Mouse (Mus musculus): Measurements from ENCODE around the gene Stap1. TPM values are rescaled to one million over a fixed set of nuclear protein-coding genes. Genes with fewer than 3 reads are reported as not detected.

The Stap1 gene
- polyA plus RNA-seq, 1 experiment from 2014 or later: 0.12 TPM

GRCm38 (mm10) chr5:86100621-86101020 is 29.1 kb downstream of the Stap1 start:
- no peak overlapping the region for H3K27ac ChIP-seq (replicated peaks in 1 of 2; ENCODE audit: control insufficient read depth in 1 of 2, insufficient read depth in 1 of 2, low read depth in 2 of 2, low read length in 2 of 2)
- 73% methylated on average over 3 of the region's 3 CpGs for WGBS
- no peaks in the 10 kb centered on the region for H3K27me3 ChIP-seq (ENCODE audit: control insufficient read depth, insufficient read depth, low read length)
- no peak overlapping the region for H3K4me2 ChIP-seq (ENCODE audit: low read length)
- no peak for ATAC-seq (ENCODE audit: insufficient number of reproducible peaks, insufficient read depth, low FRiP score, low read depth)
- H3K4me3 ChIP-seq (ENCODE audit: control insufficient read depth in 1 of 2, insufficient read depth in 1 of 2, low read depth in 1 of 2, low read length in 2 of 2): no peak overlapping the region
- no peaks in the 10 kb centered on the region for H3K4me1 ChIP-seq (ENCODE audit: control insufficient read depth in 2 of 2, insufficient read depth in 2 of 2, low read length in 2 of 2)
- no peaks in the 10 kb centered on the region for H3K9me3 ChIP-seq (ENCODE audit: control insufficient read depth, low read length)
- H3K9ac ChIP-seq (ENCODE audit: low read length): no peak overlapping the region
- no peaks in the 10 kb centered on the region for H3K36me3 ChIP-seq (ENCODE audit: control insufficient read depth, insufficient read depth, low read length)

GRCm38 (mm10) chr5:86102176-86102575 is 30.6 kb downstream of the Stap1 start:
- no peaks in the 10 kb centered on the region for H3K4me1 ChIP-seq (ENCODE audit: control insufficient read depth in 2 of 2, insufficient read depth in 2 of 2, low read length in 2 of 2)
- peaks cover 2% of the 10 kb centered on the region; the same call in 1 of the 2 replicates for H3K36me3 ChIP-seq (ENCODE audit: control insufficient read depth, insufficient read depth, low read length)
- 87% methylated on average over 2 of the region's 2 CpGs for WGBS
- no peak overlapping the region for H3K4me2 ChIP-seq (ENCODE audit: low read length)
- H3K9me3 ChIP-seq (ENCODE audit: control insufficient read depth, low read length): no peaks in the 10 kb centered on the region
- H3K27ac ChIP-seq (replicated peaks in 1 of 2; ENCODE audit: control insufficient read depth in 1 of 2, insufficient read depth in 1 of 2, low read depth in 2 of 2, low read length in 2 of 2): no peak overlapping the region
- no peak overlapping the region for H3K4me3 ChIP-seq (ENCODE audit: control insufficient read depth in 1 of 2, insufficient read depth in 1 of 2, low read depth in 1 of 2, low read length in 2 of 2)
- ATAC-seq (ENCODE audit: insufficient number of reproducible peaks, insufficient read depth, low FRiP score, low read depth): no peak
- H3K27me3 ChIP-seq (ENCODE audit: control insufficient read depth, insufficient read depth, low read length): no peaks in the 10 kb centered on the region
- H3K9ac ChIP-seq (ENCODE audit: low read length): no peak overlapping the region

GRCm38 (mm10) chr5:86106610-86107009 is 35.1 kb downstream of the Stap1 start:
- Histone ChIP-seq H3K4me1 (ENCODE audit: control insufficient read depth in 2 of 2, insufficient read depth in 2 of 2, low read length in 2 of 2) (no peaks in the 10 kb centered on the region), H3K9ac (ENCODE audit: low read length) (no peak overlapping the region), H3K27me3 (ENCODE audit: control insufficient read depth, insufficient read depth, low read length) (no peaks in the 10 kb centered on the region), H3K4me2 (ENCODE audit: low read length) (no peak overlapping the region), H3K27ac (replicated peaks in 1 of 2; ENCODE audit: control insufficient read depth in 1 of 2, insufficient read depth in 1 of 2, low read depth in 2 of 2, low read length in 2 of 2) (no peak overlapping the region), H3K4me3 (ENCODE audit: control insufficient read depth in 1 of 2, insufficient read depth in 1 of 2, low read depth in 1 of 2, low read length in 2 of 2) (no peak overlapping the region), H3K36me3 (ENCODE audit: control insufficient read depth, insufficient read depth, low read length) (peaks cover 22% of the 10 kb centered on the region), H3K9me3 (ENCODE audit: control insufficient read depth, low read length) (no peaks in the 10 kb centered on the region)
- WGBS: 76% methylated on average over 2 of the region's 2 CpGs
- ATAC-seq (ENCODE audit: insufficient number of reproducible peaks, insufficient read depth, low FRiP score, low read depth): no peak

- ATAC-seq (ENCODE audit: insufficient number of reproducible peaks, insufficient read depth, low FRiP score, low read depth): no peak
- H3K36me3 ChIP-seq (ENCODE audit: control insufficient read depth, insufficient read depth, low read length): peaks cover 34% of the 10 kb centered on the region
Observed at GRCm38 (mm10) chr5:86111074-86111473, 39.5 kb downstream of the Stap1 start.

GRCm38 (mm10) chr5:86113037-86113436 is 41.5 kb downstream of the Stap1 start:
- WGBS: 44% methylated on average over 2 of the region's 2 CpGs
- peak overlapping the region; percentile 37; the same call in 1 of the 2 replicates for H3K4me2 ChIP-seq (ENCODE audit: low read length)

More at GRCm38 (mm10) chr5:86111074-86111473, 39.5 kb downstream of the Stap1 start:
- no peaks in the 10 kb centered on the region for H3K27me3 ChIP-seq (ENCODE audit: control insufficient read depth, insufficient read depth, low read length)
- H3K4me1 ChIP-seq (ENCODE audit: control insufficient read depth in 2 of 2, insufficient read depth in 2 of 2, low read length in 2 of 2): peaks cover 0 to 9% of the 10 kb centered on the region in 2 experiments; a peak in 2 of 4 replicates
- 98% methylated on average over 1 of the region's 1 CpGs for WGBS
- no peak overlapping the region for H3K27ac ChIP-seq (replicated peaks in 1 of 2; ENCODE audit: control insufficient read depth in 1 of 2, insufficient read depth in 1 of 2, low read depth in 2 of 2, low read length in 2 of 2)
- no peak overlapping the region for H3K4me2 ChIP-seq (ENCODE audit: low read length)
- no peak overlapping the region for H3K9ac ChIP-seq (ENCODE audit: low read length)
- H3K4me3 ChIP-seq (ENCODE audit: control insufficient read depth in 1 of 2, insufficient read depth in 1 of 2, low read depth in 1 of 2, low read length in 2 of 2): no peak overlapping the region
- no peaks in the 10 kb centered on the region for H3K9me3 ChIP-seq (ENCODE audit: control insufficient read depth, low read length)

GRCm38 (mm10) chr5:86113997-86114396 is 42.5 kb downstream of the Stap1 start:
- H3K9me3 ChIP-seq (ENCODE audit: control insufficient read depth, low read length): no peaks in the 10 kb centered on the region
- peak overlapping the region; percentile 53 to 74; a peak in 3 of 4 replicates for H3K27ac ChIP-seq (replicated peaks in 1 of 2; ENCODE audit: control insufficient read depth in 1 of 2, insufficient read depth in 1 of 2, low read depth in 2 of 2, low read length in 2 of 2)
- no peaks in the 10 kb centered on the region for H3K27me3 ChIP-seq (ENCODE audit: control insufficient read depth, insufficient read depth, low read length)
- no peak for ATAC-seq (ENCODE audit: insufficient number of reproducible peaks, insufficient read depth, low FRiP score, low read depth)
- H3K4me2 ChIP-seq (ENCODE audit: low read length): peak overlapping the region; percentile 37; the same call in 1 of the 2 replicates
- H3K4me1 ChIP-seq (ENCODE audit: control insufficient read depth in 2 of 2, insufficient read depth in 2 of 2, low read length in 2 of 2): peaks cover 0 to 9% of the 10 kb centered on the region in 2 experiments; a peak in 2 of 4 replicates
- 6% methylated on average over 1 of the region's 1 CpGs for WGBS
- no peak overlapping the region for H3K4me3 ChIP-seq (ENCODE audit: control insufficient read depth in 1 of 2, insufficient read depth in 1 of 2, low read depth in 1 of 2, low read length in 2 of 2)
- H3K9ac ChIP-seq (ENCODE audit: low read length): peak overlapping the region; percentile 30; the same call in 1 of the 2 replicates
- peaks cover 37% of the 10 kb centered on the region for H3K36me3 ChIP-seq (ENCODE audit: control insufficient read depth, insufficient read depth, low read length)

More at GRCm38 (mm10) chr5:86113037-86113436, 41.5 kb downstream of the Stap1 start:
- Histone ChIP-seq H3K4me3 (ENCODE audit: control insufficient read depth in 1 of 2, insufficient read depth in 1 of 2, low read depth in 1 of 2, low read length in 2 of 2) (no peak overlapping the region), H3K4me1 (ENCODE audit: control insufficient read depth in 2 of 2, insufficient read depth in 2 of 2, low read length in 2 of 2) (peaks cover 0 to 9% of the 10 kb centered on the region in 2 experiments; a peak in 2 of 4 replicates), H3K36me3 (ENCODE audit: control insufficient read depth, insufficient read depth, low read length) (peaks cover 35% of the 10 kb centered on the region), H3K9ac (ENCODE audit: low read length) (no peak overlapping the region), H3K9me3 (ENCODE audit: control insufficient read depth, low read length) (no peaks in the 10 kb centered on the region), H3K27me3 (ENCODE audit: control insufficient read depth, insufficient read depth, low read length) (no peaks in the 10 kb centered on the region), H3K27ac (replicated peaks in 1 of 2; ENCODE audit: control insufficient read depth in 1 of 2, insufficient read depth in 1 of 2, low read depth in 2 of 2, low read length in 2 of 2) (peak overlapping the region in 1 of 2 experiments; percentile 44; a peak in 2 of 4 replicates)
- no peak for ATAC-seq (ENCODE audit: insufficient number of reproducible peaks, insufficient read depth, low FRiP score, low read depth)

- H3K36me3 ChIP-seq (ENCODE audit: control insufficient read depth, insufficient read depth, low read length): peaks cover 47% of the 10 kb centered on the region
- H3K27me3 ChIP-seq (ENCODE audit: control insufficient read depth, insufficient read depth, low read length): no peaks in the 10 kb centered on the region
- no peak overlapping the region for H3K9ac ChIP-seq (ENCODE audit: low read length)
- H3K4me2 ChIP-seq (ENCODE audit: low read length): no peak overlapping the region
- H3K4me3 ChIP-seq (ENCODE audit: control insufficient read depth in 1 of 2, insufficient read depth in 1 of 2, low read depth in 1 of 2, low read length in 2 of 2): no peak overlapping the region
- 91% methylated on average over 9 of the region's 9 CpGs for WGBS
- no peak for ATAC-seq (ENCODE audit: insufficient number of reproducible peaks, insufficient read depth, low FRiP score, low read depth)
- no peak overlapping the region for H3K27ac ChIP-seq (replicated peaks in 1 of 2; ENCODE audit: control insufficient read depth in 1 of 2, insufficient read depth in 1 of 2, low read depth in 2 of 2, low read length in 2 of 2)
- peaks cover 0 to 4% of the 10 kb centered on the region in 2 experiments; a peak in 2 of 4 replicates for H3K4me1 ChIP-seq (ENCODE audit: control insufficient read depth in 2 of 2, insufficient read depth in 2 of 2, low read length in 2 of 2)
- H3K9me3 ChIP-seq (ENCODE audit: control insufficient read depth, low read length): no peaks in the 10 kb centered on the region
Observed at GRCm38 (mm10) chr5:86118457-86119094, 47.0 kb downstream of the Stap1 start.

All from heart, embryonic 14.5 days (tissue).